Mouse (Mus musculus) thymus, postnatal 14 days (tissue): Measurements from ENCODE around the gene C87977.
"Not testable (repeated sequence)": the region's sequence is repeated elsewhere in the genome, so short reads cannot be mapped to it uniquely, and the experiment has no call there.

ENCODE experiments used
- DNase-seq: peaks from one replicate; pipeline ENCODE4 v3.0.0; 2021

Gene C87977

DNA sequence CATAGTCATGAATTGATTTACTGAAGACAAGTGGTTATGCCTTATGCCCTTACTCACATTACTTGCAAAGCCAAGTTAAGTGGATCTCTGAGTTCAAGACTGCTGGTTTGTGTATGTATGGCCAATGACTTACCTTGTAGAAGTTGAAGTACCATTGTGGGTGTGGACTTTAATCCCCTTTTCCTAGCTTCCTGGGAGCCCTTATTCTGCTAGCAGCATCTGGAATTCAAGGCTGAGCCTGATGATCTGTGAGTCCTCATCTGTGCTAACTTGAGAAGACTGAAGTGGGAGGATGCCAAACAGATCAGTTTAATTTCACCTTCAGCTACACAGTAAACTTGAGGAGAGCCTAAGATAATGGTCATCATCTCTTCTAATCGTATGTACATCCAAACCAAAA is at the start of gene C87977:
Gene C87977, minus strand, starts transcription at position 101 of the 400 bp plus-strand sequence.
- not testable (repeated sequence) for DNase-seq

DNA sequence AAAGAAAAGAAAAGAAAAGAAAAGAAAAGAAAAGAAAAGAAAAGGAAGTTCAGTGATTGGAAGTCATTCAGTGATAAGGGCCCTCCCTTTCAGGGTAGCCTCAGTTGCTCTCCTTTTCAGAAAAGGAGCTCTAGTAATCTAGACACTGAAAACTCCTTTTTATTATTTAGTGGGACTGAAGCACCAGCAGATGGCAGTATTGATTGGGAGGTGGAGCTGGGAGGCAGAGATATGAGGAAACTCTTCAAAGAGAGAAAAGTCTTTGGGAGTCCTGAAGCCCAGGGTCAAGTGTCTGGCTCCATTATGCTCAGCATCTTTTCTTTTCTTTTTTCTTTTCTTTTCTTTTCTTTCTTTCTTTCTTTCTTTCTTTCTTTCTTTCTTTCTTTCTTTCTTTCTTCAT is 41.6 kb upstream of the C87977 start:
- not testable (repeated sequence) for DNase-seq

DNA sequence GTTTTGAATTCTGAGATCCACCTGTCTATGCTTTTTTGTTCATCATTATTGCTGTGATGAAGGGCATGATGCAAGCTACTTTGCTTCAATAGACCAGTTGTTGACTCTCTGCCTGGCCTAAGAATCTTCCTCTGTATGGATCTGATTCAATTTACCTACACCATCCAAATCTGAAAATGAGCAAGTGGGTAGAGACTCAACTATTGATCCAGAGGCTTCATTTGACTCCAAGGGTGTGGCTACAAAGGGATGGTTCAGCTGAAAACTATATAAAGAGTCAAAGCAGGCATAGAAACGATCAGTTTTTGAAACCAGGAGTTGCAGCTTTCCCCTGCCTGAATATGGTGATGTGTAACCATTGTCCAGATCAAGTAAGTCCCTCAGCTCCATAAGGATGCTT is 22.7 kb downstream of the C87977 start, which contains the start of gene Oog2:
Gene Oog2, plus strand, starts transcription at position 301 of the 400 bp plus-strand sequence.
- DNase-seq = no peak

DNA sequence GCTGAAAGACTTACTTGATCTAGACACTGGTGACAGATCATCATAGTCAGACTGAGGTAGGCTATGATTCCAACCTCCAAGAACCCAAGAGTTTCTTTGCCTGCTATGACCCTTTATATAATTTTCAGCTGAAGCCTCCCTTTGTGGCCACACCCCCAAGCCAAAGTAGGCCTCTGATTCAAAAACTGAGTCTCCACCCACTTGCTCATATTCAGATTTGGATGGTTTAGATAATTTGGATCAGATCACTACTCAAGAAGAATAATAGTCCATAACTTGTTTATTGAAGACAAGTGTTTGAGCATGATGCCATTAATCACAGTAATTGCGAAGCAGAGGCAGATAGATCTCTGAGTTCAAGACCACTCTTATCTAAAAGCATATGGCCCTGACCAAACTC is 50.6 kb downstream of the C87977 start, which contains the start of gene Oog3:
Gene Oog3, minus strand, starts transcription at position 101 of the 400 bp plus-strand sequence.
- no peak for DNase-seq
